Mouse (Mus musculus): Measurements from ENCODE around the gene Cntnap4. TPM values are rescaled to one million over a fixed set of nuclear protein-coding genes. Genes with fewer than 3 reads are reported as not detected.

Gene Cntnap4
- polyA plus RNA-seq (2015; fragmentation: Nextera tagmentation; extraction: Ambion mirVana): 1.3 and 1.7 TPM in 2 replicates

- no peak for ATAC-seq (ENCODE audit: insufficient read depth, low FRiP score)
- Histone ChIP-seq H3K27me3 (ENCODE audit: control insufficient read depth, insufficient read depth, low read length) (peaks cover 3% of the 10 kb centered on the region; the same call in 1 of the 2 replicates), H3K4me3 (replicated peaks; ENCODE audit: low read length) (peak within 1 kb of the TSS; percentile 28), H3K9ac (ENCODE audit: low read length) (no peak within 1 kb of the TSS), H3K36me3 (ENCODE audit: control insufficient read depth, insufficient read depth, low read length) (no peaks in the 10 kb centered on the region), H3K27ac (ENCODE audit: low read length) (no peak within 1 kb of the TSS), H3K9me3 (replicated peaks; ENCODE audit: control insufficient read depth, low read length) (no peaks in the 10 kb centered on the region), H3K4me1 (ENCODE audit: control insufficient read depth, insufficient read depth, low read length) (0 out of 2 replicates have a peak, but pooled peaks cover 2% of the 10 kb centered on the region), H3K4me2 (ENCODE audit: low read depth, low read length) (peak within 1 kb of the TSS; percentile 48)
- 3% methylated on average over 18 of the region's 18 CpGs for WGBS
These were observed at the start of gene Cntnap4 for GRCm38 (mm10) chr8:112569471-112570141. Cntnap4 (plus strand) TSS chr8:112570043.

GRCm38 (mm10) chr8:112557376-112557775 is 12.5 kb upstream of the Cntnap4 start:
- H3K4me2 ChIP-seq (ENCODE audit: low read depth, low read length): no peak overlapping the region
- H3K9me3 ChIP-seq (replicated peaks; ENCODE audit: control insufficient read depth, low read length): no peaks in the 10 kb centered on the region
- WGBS: 31% methylated on average over 4 of the region's 4 CpGs
- H3K27ac ChIP-seq (ENCODE audit: low read length): no peak overlapping the region
- ATAC-seq (ENCODE audit: insufficient read depth, low FRiP score): no peak
- H3K27me3 ChIP-seq (ENCODE audit: control insufficient read depth, insufficient read depth, low read length): no peaks in the 10 kb centered on the region
- no peak overlapping the region for H3K4me3 ChIP-seq (replicated peaks; ENCODE audit: low read length)
- no peak overlapping the region for H3K9ac ChIP-seq (ENCODE audit: low read length)
- no peaks in the 10 kb centered on the region for H3K36me3 ChIP-seq (ENCODE audit: control insufficient read depth, insufficient read depth, low read length)
- H3K4me1 ChIP-seq (ENCODE audit: control insufficient read depth, insufficient read depth, low read length): no peaks in the 10 kb centered on the region

DNA sequence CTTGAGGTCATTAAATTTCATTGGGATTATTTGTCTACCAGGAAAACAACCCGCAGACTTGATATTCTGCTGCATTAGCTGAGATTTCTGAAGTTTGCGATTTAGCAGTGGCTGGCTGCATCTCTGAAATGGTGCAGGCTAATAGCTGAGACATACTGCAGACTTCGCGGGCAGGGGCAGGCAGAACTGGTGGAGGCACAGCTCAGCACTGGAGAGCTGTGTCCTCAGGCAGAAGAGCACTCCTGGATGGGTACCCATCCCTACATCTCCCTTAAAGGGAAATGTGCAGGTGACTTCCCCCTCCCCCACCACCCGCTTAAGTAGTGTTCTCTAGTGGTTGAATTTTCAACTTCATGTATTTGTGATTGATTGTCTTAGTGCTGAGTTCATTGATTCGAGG is 698 bp downstream of the Cntnap4 start:
- Histone ChIP-seq H3K36me3 (ENCODE audit: control insufficient read depth, insufficient read depth, low read length) (no peaks in the 10 kb centered on the region), H3K4me3 (replicated peaks; ENCODE audit: low read length) (peak overlapping the region; percentile 28; the same call in 1 of the 2 replicates)

DNA sequence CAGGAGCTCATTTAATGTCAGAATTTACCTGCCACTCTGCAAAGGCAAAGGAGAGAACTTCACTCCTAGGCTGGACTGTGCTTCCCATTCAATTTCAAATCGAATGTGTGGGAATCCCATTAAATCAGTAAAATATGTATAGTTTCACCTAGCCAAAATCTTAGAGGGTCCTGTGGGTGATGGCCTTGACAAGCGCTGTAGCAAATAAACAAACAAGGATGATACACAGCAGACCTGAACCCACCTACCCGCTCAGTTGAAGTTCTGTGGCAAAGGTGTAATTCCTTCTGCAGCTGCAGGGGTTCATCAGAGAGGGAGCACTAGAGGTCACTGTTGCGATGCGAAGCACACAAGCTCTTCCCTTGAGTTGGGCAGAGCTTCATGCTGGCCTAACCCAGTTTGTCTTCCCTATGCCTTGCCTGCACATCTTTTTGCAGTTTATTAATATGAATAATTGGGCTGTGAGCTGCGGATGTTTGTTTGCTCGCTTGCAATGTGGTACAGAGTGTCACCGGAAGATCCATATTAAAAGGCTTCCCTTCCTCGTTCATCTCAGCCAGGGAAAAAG is 1.6 kb downstream of the Cntnap4 start:
- H3K4me1 ChIP-seq (ENCODE audit: control insufficient read depth, insufficient read depth, low read length): 0 out of 2 replicates have a peak, but pooled peaks cover 2% of the 10 kb centered on the region
- no peak overlapping the region for H3K9ac ChIP-seq (ENCODE audit: low read length)
- H3K4me2 ChIP-seq (ENCODE audit: low read depth, low read length): no peak overlapping the region
- H3K9me3 ChIP-seq (replicated peaks; ENCODE audit: control insufficient read depth, low read length): no peaks in the 10 kb centered on the region
- H3K4me3 ChIP-seq (replicated peaks; ENCODE audit: low read length): no peak overlapping the region
- ATAC-seq (ENCODE audit: insufficient read depth, low FRiP score): no peak
- no peak overlapping the region for H3K27ac ChIP-seq (ENCODE audit: low read length)
- H3K27me3 ChIP-seq (ENCODE audit: control insufficient read depth, insufficient read depth, low read length): peaks cover 3% of the 10 kb centered on the region; the same call in 1 of the 2 replicates
- no peaks in the 10 kb centered on the region for H3K36me3 ChIP-seq (ENCODE audit: control insufficient read depth, insufficient read depth, low read length)
- 21% methylated on average over 9 of the region's 9 CpGs for WGBS

More for the DNA sequence above, 698 bp downstream of the Cntnap4 start:
- no peaks in the 10 kb centered on the region for H3K9me3 ChIP-seq (replicated peaks; ENCODE audit: control insufficient read depth, low read length)
- no peak for ATAC-seq (ENCODE audit: insufficient read depth, low FRiP score)
- H3K4me1 ChIP-seq (ENCODE audit: control insufficient read depth, insufficient read depth, low read length): 0 out of 2 replicates have a peak, but pooled peaks cover 2% of the 10 kb centered on the region
- WGBS: 9% methylated on average over 6 of the region's 6 CpGs
- no peak overlapping the region for H3K27ac ChIP-seq (ENCODE audit: low read length)
- H3K9ac ChIP-seq (ENCODE audit: low read length): no peak overlapping the region
- peak overlapping the region; percentile 48 for H3K4me2 ChIP-seq (ENCODE audit: low read depth, low read length)
- peaks cover 3% of the 10 kb centered on the region; the same call in 1 of the 2 replicates for H3K27me3 ChIP-seq (ENCODE audit: control insufficient read depth, insufficient read depth, low read length)

GRCm38 (mm10) chr8:112581473-112581872 is 11.6 kb downstream of the Cntnap4 start:
- Histone ChIP-seq H3K27ac (ENCODE audit: low read length) (no peak overlapping the region), H3K27me3 (ENCODE audit: control insufficient read depth, insufficient read depth, low read length) (no peaks in the 10 kb centered on the region), H3K36me3 (ENCODE audit: control insufficient read depth, insufficient read depth, low read length) (no peaks in the 10 kb centered on the region), H3K4me1 (ENCODE audit: control insufficient read depth, insufficient read depth, low read length) (no peaks in the 10 kb centered on the region), H3K9ac (ENCODE audit: low read length) (no peak overlapping the region), H3K9me3 (replicated peaks; ENCODE audit: control insufficient read depth, low read length) (no peaks in the 10 kb centered on the region), H3K4me3 (replicated peaks; ENCODE audit: low read length) (no peak overlapping the region), H3K4me2 (ENCODE audit: low read depth, low read length) (no peak overlapping the region)
- ATAC-seq (ENCODE audit: insufficient read depth, low FRiP score): no peak
- WGBS: 37% methylated on average over 6 of the region's 6 CpGs

DNA sequence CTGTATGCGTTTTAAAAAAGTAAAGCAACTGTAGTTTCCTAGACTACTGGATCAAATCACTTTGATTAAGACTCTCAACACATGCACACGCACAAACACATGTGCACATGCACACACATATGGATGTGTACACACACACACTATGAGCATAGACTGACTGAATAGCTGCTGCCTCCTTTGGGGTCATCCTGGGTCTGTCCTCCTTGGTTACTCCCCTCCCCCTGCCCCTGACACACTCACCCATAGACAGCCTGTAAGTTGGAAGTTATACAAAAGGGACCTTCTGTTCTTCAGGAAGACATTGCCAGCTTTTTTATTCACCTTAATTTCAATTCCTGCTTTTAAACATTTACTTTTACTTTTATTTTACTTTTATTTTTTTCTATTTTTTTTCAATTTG is 13.6 kb downstream of the Cntnap4 start:
- no peaks in the 10 kb centered on the region for H3K4me1 ChIP-seq (ENCODE audit: control insufficient read depth, insufficient read depth, low read length)
- no peaks in the 10 kb centered on the region for H3K27me3 ChIP-seq (ENCODE audit: control insufficient read depth, insufficient read depth, low read length)
- H3K27ac ChIP-seq (ENCODE audit: low read length): no peak overlapping the region
- ATAC-seq (ENCODE audit: insufficient read depth, low FRiP score): no peak
- H3K9me3 ChIP-seq (replicated peaks; ENCODE audit: control insufficient read depth, low read length): no peaks in the 10 kb centered on the region
- no peak overlapping the region for H3K4me2 ChIP-seq (ENCODE audit: low read depth, low read length)
- H3K9ac ChIP-seq (ENCODE audit: low read length): no peak overlapping the region
- no peaks in the 10 kb centered on the region for H3K36me3 ChIP-seq (ENCODE audit: control insufficient read depth, insufficient read depth, low read length)
- H3K4me3 ChIP-seq (replicated peaks; ENCODE audit: low read length): no peak overlapping the region
- 81% methylated on average over 2 of the region's 2 CpGs for WGBS

GRCm38 (mm10) chr8:112588357-112589051 is 18.7 kb downstream of the Cntnap4 start:
- no peak overlapping the region for H3K9ac ChIP-seq (ENCODE audit: low read length)
- no peaks in the 10 kb centered on the region for H3K27me3 ChIP-seq (ENCODE audit: control insufficient read depth, insufficient read depth, low read length)
- peak; percentile 73; the same call in 1 of the 2 replicates for ATAC-seq (ENCODE audit: insufficient read depth, low FRiP score)
- H3K4me3 ChIP-seq (replicated peaks; ENCODE audit: low read length): peak overlapping the region; percentile 13
- no peak overlapping the region for H3K27ac ChIP-seq (ENCODE audit: low read length)
- no peaks in the 10 kb centered on the region for H3K9me3 ChIP-seq (replicated peaks; ENCODE audit: control insufficient read depth, low read length)
- H3K4me1 ChIP-seq (ENCODE audit: control insufficient read depth, insufficient read depth, low read length): no peaks in the 10 kb centered on the region; the same call in 1 of the 2 replicates
- 34% methylated on average over 8 of the region's 8 CpGs for WGBS
- H3K36me3 ChIP-seq (ENCODE audit: control insufficient read depth, insufficient read depth, low read length): no peaks in the 10 kb centered on the region
- H3K4me2 ChIP-seq (ENCODE audit: low read depth, low read length): peak overlapping the region; percentile 47

DNA sequence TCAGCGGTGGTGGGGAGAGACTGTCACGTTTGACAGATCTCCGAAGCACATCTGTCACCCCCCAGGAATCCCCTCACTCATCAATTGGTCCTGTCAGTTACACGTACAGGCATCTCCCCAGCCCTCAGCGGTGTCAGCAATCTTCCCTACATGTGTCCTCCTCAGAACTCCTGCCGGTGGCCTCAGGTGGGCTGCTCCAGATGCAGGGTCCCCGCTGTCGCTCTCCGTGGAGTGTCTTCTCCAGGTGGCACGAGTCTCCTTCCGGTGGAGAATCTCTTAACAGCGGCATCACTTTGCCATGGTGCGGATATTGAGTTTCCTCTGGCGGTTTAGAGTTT is 19.2 kb downstream of the Cntnap4 start:
- Histone ChIP-seq H3K4me3 (replicated peaks; ENCODE audit: low read length) (peak overlapping the region; percentile 13), H3K27me3 (ENCODE audit: control insufficient read depth, insufficient read depth, low read length) (no peaks in the 10 kb centered on the region), H3K27ac (ENCODE audit: low read length) (no peak overlapping the region), H3K36me3 (ENCODE audit: control insufficient read depth, insufficient read depth, low read length) (no peaks in the 10 kb centered on the region), H3K9ac (ENCODE audit: low read length) (no peak overlapping the region), H3K4me1 (ENCODE audit: control insufficient read depth, insufficient read depth, low read length) (no peaks in the 10 kb centered on the region; the same call in 1 of the 2 replicates), H3K4me2 (ENCODE audit: low read depth, low read length) (peak overlapping the region; percentile 47), H3K9me3 (replicated peaks; ENCODE audit: control insufficient read depth, low read length) (no peaks in the 10 kb centered on the region)
- 49% methylated on average over 14 of the region's 14 CpGs for WGBS
- ATAC-seq (ENCODE audit: insufficient read depth, low FRiP score): no peak

All from stomach, embryonic 16.5 days (tissue).